Mouse (Mus musculus) hindbrain, postnatal 0 days (tissue): ENCODE data around the gene Tas2r110. TPM values are rescaled to one million over a fixed set of nuclear protein-coding genes. Genes with fewer than 3 reads are reported as not detected.

ENCODE experiments used
- ATAC-seq: fragments of 200-750 bp; cut with Nextera tagmentation; 2 replicates; pipeline ENCODE4 v1.8.0; 2017; ENCODE audit warnings: mild to moderate bottlenecking, moderate TSS enrichment, moderate library complexity
- DNase-seq: peaks from one replicate; pipeline ENCODE4 v3.0.0-alpha.2; 2015; ENCODE audit warnings: low spot score
- H3K27ac ChIP-seq: fragments of 300-500 bp; sonication (generic); 2 replicates; pipeline ENCODE4 v1.5.1; 2014; ENCODE audit warnings: mild to moderate bottlenecking
- H3K27me3 ChIP-seq: fragments of 300-500 bp; sonication (generic); 2 replicates; pipeline ENCODE4 v1.6.1; 2014; ENCODE audit warnings: low read length, mixed read lengths; ENCODE audit not compliant: insufficient read depth
- H3K36me3 ChIP-seq: fragments of 300-500 bp; sonication (generic); 2 replicates; pipeline ENCODE4 v1.6.1; 2014; ENCODE audit warnings: low read length, mixed read lengths; ENCODE audit not compliant: insufficient read depth
- H3K4me1 ChIP-seq: fragments of 300-500 bp; sonication (generic); 2 replicates; pipeline ENCODE4 v1.6.1; 2014; ENCODE audit warnings: antibody characterized with exemption, low read length, mixed read lengths; ENCODE audit not compliant: insufficient read depth
- H3K4me2 ChIP-seq: fragments of 300-500 bp; sonication (generic); 2 replicates; pipeline ENCODE4 v1.6.1; 2014; ENCODE audit warnings: low read depth, mild to moderate bottlenecking, low read length, moderate library complexity, mixed read lengths
- H3K4me3 ChIP-seq: fragments of 300-500 bp; sonication (generic); 2 replicates; pipeline ENCODE4 v1.5.1; 2014; ENCODE audit warnings: low read length
- H3K9ac ChIP-seq: fragments of 300-500 bp; sonication (generic); replicated peaks from 2 replicates; pipeline ENCODE4 v1.6.1; 2014; ENCODE audit warnings: mild to moderate bottlenecking, low read length, moderate library complexity, mixed read lengths
- H3K9me3 ChIP-seq: fragments of 300-500 bp; sonication (generic); 2 replicates; pipeline ENCODE4 v1.6.1; 2016; ENCODE audit warnings: low read length, mixed read lengths
- CTCF ChIP-seq: IDR thresholded peaks from 2 replicates; pipeline ENCODE4 v1.5.1; 2016; ENCODE audit warnings: antibody characterized with exemption, control low read depth, low read depth
- WGBS: fragments of 180-500 bp; shearing (Covaris S2); extraction: QIAGEN DNeasy Blood & Tissue Kit; methylation state at CpG from one replicate; pipeline ENCODE4 v1.1.7; 2014; 5-methylcytosine and 5-hydroxymethylcytosine counted together
- polyA plus RNA-seq: library from polyadenylated mRNA; unstranded; fragments of >200 nt; fragmentation: Nextera tagmentation; extraction: Ambion mirVana; gene quantifications from 2 replicates; pipeline ENCODE4 v1.2.1, GENCODE M21; 2015
- total RNA-seq: library from RNA; depleted of rRNA; stranded (reverse); fragments of >200 nt; gene quantifications from 2 replicates; pipeline ENCODE4 v1.2.3, GENCODE M21; 2014; rRNA removed

The Tas2r110 gene
- total RNA-seq (not detected in 2 replicates), polyA plus RNA-seq (not detected in 2 replicates)

- no peak for DNase-seq
- no peak for TF ChIP-seq CTCF
- no peaks in the 10 kb centered on the region for H3K4me1 ChIP-seq
Observed at GRCm38 (mm10) chr6:132867708-132868107, at the start of gene Tas2r110. Gene Tas2r110 (plus strand): TSS chr6:132868008.

GRCm38 (mm10) chr6:132846842-132847241 is 21.0 kb upstream of the Tas2r110 start, which contains the start of gene Tas2r123:
Gene Tas2r123 (plus strand): TSS chr6:132847142.
- 84% methylated on average over 1 of the region's 1 CpGs for WGBS
- Histone ChIP-seq H3K27me3 (no peaks in the 10 kb centered on the region), H3K9me3 (no peaks in the 10 kb centered on the region), H3K36me3 (no peaks in the 10 kb centered on the region), H3K4me1 (no peaks in the 10 kb centered on the region), H3K4me3 (no peak within 1 kb of the TSS), H3K4me2 (no peak within 1 kb of the TSS), H3K9ac (no peak within 1 kb of the TSS), H3K27ac (no peak within 1 kb of the TSS)
- no peak for DNase-seq
- ATAC-seq, result no peak
- TF ChIP-seq CTCF, result no peak

More at GRCm38 (mm10) chr6:132867708-132868107, at the start of gene Tas2r110:
- Histone ChIP-seq H3K4me3 (no peak within 1 kb of the TSS), H3K36me3 (no peaks in the 10 kb centered on the region), H3K9me3 (no peaks in the 10 kb centered on the region), H3K9ac (no peak within 1 kb of the TSS), H3K27ac (no peak within 1 kb of the TSS), H3K4me2 (no peak within 1 kb of the TSS), H3K27me3 (no peaks in the 10 kb centered on the region)
- ATAC-seq, result no peak

GRCm38 (mm10) chr6:132855138-132855537 is 12.7 kb upstream of the Tas2r110 start, which contains the start of gene Tas2r116:
Gene Tas2r116 (plus strand): TSS chr6:132855438.
- Histone ChIP-seq H3K4me1 (no peaks in the 10 kb centered on the region), H3K27ac (no peak within 1 kb of the TSS), H3K9ac (no peak within 1 kb of the TSS), H3K4me2 (no peak within 1 kb of the TSS), H3K4me3 (no peak within 1 kb of the TSS), H3K27me3 (no peaks in the 10 kb centered on the region), H3K36me3 (no peaks in the 10 kb centered on the region), H3K9me3 (no peaks in the 10 kb centered on the region)
- TF ChIP-seq CTCF, result no peak
- DNase-seq (no peak), ATAC-seq (no peak)
- WGBS, result 78% methylated on average over 1 of the region's 1 CpGs

- Histone ChIP-seq H3K9ac (no peak within 1 kb of the TSS), H3K4me1 (no peaks in the 10 kb centered on the region), H3K4me2 (no peak within 1 kb of the TSS), H3K9me3 (no peaks in the 10 kb centered on the region), H3K27ac (no peak within 1 kb of the TSS), H3K36me3 (no peaks in the 10 kb centered on the region), H3K4me3 (no peak within 1 kb of the TSS), H3K27me3 (no peaks in the 10 kb centered on the region)
- no peak for ATAC-seq
- WGBS, result 84% methylated on average over 1 of the region's 1 CpGs
- no peak for TF ChIP-seq CTCF
- DNase-seq, result no peak
Observed at GRCm38 (mm10) chr6:132892711-132893110, 24.9 kb downstream of the Tas2r110 start, which contains the start of gene Tas2r113. Gene Tas2r113 (plus strand): TSS chr6:132893011.

- WGBS, result 86% methylated on average over 3 of the region's 3 CpGs
- no peak for TF ChIP-seq CTCF
Observed at GRCm38 (mm10) chr6:132909351-132909750, 41.5 kb downstream of the Tas2r110 start, which contains the start of gene Tas2r125. Gene Tas2r125 (plus strand): TSS chr6:132909651.

More at GRCm38 (mm10) chr6:132909351-132909750, 41.5 kb downstream of the Tas2r110 start, which contains the start of gene Tas2r125:
- H3K4me2 ChIP-seq, result no peak within 1 kb of the TSS
- no peaks in the 10 kb centered on the region for H3K27me3 ChIP-seq
- H3K4me3 ChIP-seq, result no peak within 1 kb of the TSS
- DNase-seq (no peak), ATAC-seq (no peak)
- no peaks in the 10 kb centered on the region for H3K9me3 ChIP-seq
- H3K27ac ChIP-seq, result no peak within 1 kb of the TSS
- no peak within 1 kb of the TSS for H3K9ac ChIP-seq
- no peaks in the 10 kb centered on the region for H3K36me3 ChIP-seq
- H3K4me1 ChIP-seq, result no peaks in the 10 kb centered on the region

Other genes with a start within 250 kb of the Tas2r110 start
- gene A630073D07Rik, start 216.5 kb upstream of the Tas2r110 start, total RNA-seq, result not detected in 2 replicates
- not detected in 2 replicates for gene A630073D07Rik, start 216.5 kb upstream of the Tas2r110 start, polyA plus RNA-seq
- not detected in 2 replicates for gene Tas2r120, start 211.1 kb upstream of the Tas2r110 start, total RNA-seq
- gene Tas2r120, start 211.1 kb upstream of the Tas2r110 start, polyA plus RNA-seq, result not detected in 2 replicates
- not detected in 2 replicates for gene Tas2r121, start 167.0 kb upstream of the Tas2r110 start, total RNA-seq
- gene Tas2r121, start 167.0 kb upstream of the Tas2r110 start, polyA plus RNA-seq, result not detected in 2 replicates
- gene Tas2r122, start 156.1 kb upstream of the Tas2r110 start, total RNA-seq, result not detected in 2 replicates
- not detected in 2 replicates for gene Tas2r122, start 156.1 kb upstream of the Tas2r110 start, polyA plus RNA-seq
- not detected in 2 replicates for gene Tas2r115, start 130.0 kb upstream of the Tas2r110 start, total RNA-seq
- gene Tas2r115, start 130.0 kb upstream of the Tas2r110 start, polyA plus RNA-seq, result not detected in 2 replicates
- gene Tas2r124, start 113.3 kb upstream of the Tas2r110 start, total RNA-seq, result not detected in 2 replicates
- gene Tas2r124, start 113.3 kb upstream of the Tas2r110 start, polyA plus RNA-seq, result not detected in 2 replicates
- gene Tas2r102, start 105.9 kb upstream of the Tas2r110 start, total RNA-seq, result not detected in 2 replicates
- not detected in 2 replicates for gene Tas2r102, start 105.9 kb upstream of the Tas2r110 start, polyA plus RNA-seq
- not detected in 2 replicates for gene Tas2r136, start 89.8 kb upstream of the Tas2r110 start, total RNA-seq
- not detected in 2 replicates for gene Tas2r136, start 89.8 kb upstream of the Tas2r110 start, polyA plus RNA-seq
- gene Tas2r117, start 65.2 kb upstream of the Tas2r110 start, total RNA-seq, result not detected in 2 replicates
- gene Tas2r117, start 65.2 kb upstream of the Tas2r110 start, polyA plus RNA-seq, result not detected in 2 replicates
- not detected in 2 replicates for gene Tas2r123, start 20.9 kb upstream of the Tas2r110 start, total RNA-seq
- gene Tas2r123, start 20.9 kb upstream of the Tas2r110 start, polyA plus RNA-seq, result not detected in 2 replicates
- gene Tas2r116, start 12.6 kb upstream of the Tas2r110 start, total RNA-seq, result not detected in 2 replicates
- not detected in 2 replicates for gene Tas2r116, start 12.6 kb upstream of the Tas2r110 start, polyA plus RNA-seq
- gene Tas2r113, start 25.0 kb downstream of the Tas2r110 start, total RNA-seq, result not detected in 2 replicates
- not detected in 2 replicates for gene Tas2r113, start 25.0 kb downstream of the Tas2r110 start, polyA plus RNA-seq
- not detected in 2 replicates for gene Tas2r125, start 41.6 kb downstream of the Tas2r110 start, total RNA-seq
- not detected in 2 replicates for gene Tas2r125, start 41.6 kb downstream of the Tas2r110 start, polyA plus RNA-seq
- gene Tas2r129, start 83.1 kb downstream of the Tas2r110 start, total RNA-seq, result not detected in 2 replicates
- not detected in 2 replicates for gene Tas2r129, start 83.1 kb downstream of the Tas2r110 start, polyA plus RNA-seq
- gene Tas2r131, start 89.9 kb downstream of the Tas2r110 start, total RNA-seq, result not detected in 2 replicates
- not detected in 2 replicates for gene Tas2r131, start 89.9 kb downstream of the Tas2r110 start, polyA plus RNA-seq
- not detected in 2 replicates for gene Tas2r109, start 113.0 kb downstream of the Tas2r110 start, total RNA-seq
- gene Tas2r109, start 113.0 kb downstream of the Tas2r110 start, polyA plus RNA-seq, result not detected in 2 replicates
- not detected in 2 replicates for gene Tas2r103, start 169.1 kb downstream of the Tas2r110 start, total RNA-seq
- gene Tas2r103, start 169.1 kb downstream of the Tas2r110 start, polyA plus RNA-seq, result not detected in 2 replicates
- gene Tas2r140, start 187.8 kb downstream of the Tas2r110 start, total RNA-seq, result not detected in 2 replicates
- gene Tas2r140, start 187.8 kb downstream of the Tas2r110 start, polyA plus RNA-seq, result not detected in 2 replicates
- 104 and 214 TPM in 2 replicates for gene Smim10l1, start 236.9 kb downstream of the Tas2r110 start, total RNA-seq
- 129 and 148 TPM in 2 replicates for gene Smim10l1, start 236.9 kb downstream of the Tas2r110 start, polyA plus RNA-seq